Mouse (Mus musculus) kidney, embryonic 16.5 days (tissue): ENCODE data around the gene Ifna2. TPM values are rescaled to one million over a fixed set of nuclear protein-coding genes. Genes with fewer than 3 reads are reported as not detected.
A peak's percentile ranks its signal among the peaks of the same experiment; 100 is the strongest.

Experiments used
- ATAC-seq: fragments of 200-750 bp; cut with Nextera tagmentation; 2 replicates; pipeline ENCODE4 v1.8.0; 2017; ENCODE audit warnings: moderate TSS enrichment; ENCODE audit not compliant: low FRiP score, low TSS enrichment
- H3K27ac ChIP-seq: fragments of 300-500 bp; sonication (generic); 2 replicates; pipeline ENCODE4 v1.5.1; 2014; ENCODE audit warnings: low read length
- H3K27me3 ChIP-seq: fragments of 300-500 bp; sonication (generic); 2 replicates; pipeline ENCODE4 v1.6.1; 2014; ENCODE audit warnings: low read length, control low read depth, mixed read lengths; ENCODE audit not compliant: insufficient read depth
- H3K36me3 ChIP-seq: fragments of 300-500 bp; sonication (generic); 2 replicates; pipeline ENCODE4 v1.6.1; 2014; ENCODE audit warnings: low read length, control low read depth, mixed read lengths; ENCODE audit not compliant: insufficient read depth
- H3K4me1 ChIP-seq: fragments of 300-500 bp; sonication (generic); 2 replicates; pipeline ENCODE4 v1.6.1; 2014; ENCODE audit warnings: low read length, control low read depth, mixed read lengths; ENCODE audit not compliant: insufficient read depth
- H3K4me2 ChIP-seq: fragments of 300-500 bp; sonication (generic); replicated peaks from 2 replicates; pipeline ENCODE4 v1.6.1; 2014; ENCODE audit warnings: low read depth, low read length
- H3K4me3 ChIP-seq: fragments of 300-500 bp; sonication (generic); 2 replicates; pipeline ENCODE4 v1.5.1; 2014; ENCODE audit warnings: mild to moderate bottlenecking, low read length
- H3K9ac ChIP-seq: fragments of 300-500 bp; sonication (generic); replicated peaks from 2 replicates; pipeline ENCODE4 v1.6.1; 2014; ENCODE audit warnings: low read length
- H3K9me3 ChIP-seq: fragments of 300-500 bp; sonication (generic); 2 replicates; pipeline ENCODE4 v1.6.1; 2016; ENCODE audit warnings: low read length, control low read depth
- WGBS: fragments of 180-500 bp; shearing (Covaris S2); extraction: QIAGEN DNeasy Blood & Tissue Kit; methylation state at CpG from one replicate; pipeline ENCODE4 v1.1.7; 2014; 5-methylcytosine and 5-hydroxymethylcytosine counted together
- polyA plus RNA-seq: library from polyadenylated mRNA; unstranded; fragments of >200 nt; fragmentation: Nextera tagmentation; extraction: Ambion mirVana; gene quantifications from 2 replicates; pipeline ENCODE4 v1.2.1, GENCODE M21; 2015

Ifna2 gene
- not detected in 2 replicates for polyA plus RNA-seq

- no peak for ATAC-seq
- Histone ChIP-seq H3K36me3 (no peaks in the 10 kb centered on the region), H3K27ac (no peak within 1 kb of the TSS), H3K4me1 (no peaks in the 10 kb centered on the region), H3K9ac (no peak within 1 kb of the TSS), H3K4me3 (no peak within 1 kb of the TSS), H3K27me3 (no peaks in the 10 kb centered on the region), H3K4me2 (no peak within 1 kb of the TSS), H3K9me3 (no peaks in the 10 kb centered on the region)
- WGBS: 89% methylated on average over 1 of the region's 1 CpGs
These were observed at the start of gene Ifna2 for GRCm38 (mm10) chr4:88683812-88684211. Gene Ifna2 (minus strand): TSS chr4:88683912.

DNA sequence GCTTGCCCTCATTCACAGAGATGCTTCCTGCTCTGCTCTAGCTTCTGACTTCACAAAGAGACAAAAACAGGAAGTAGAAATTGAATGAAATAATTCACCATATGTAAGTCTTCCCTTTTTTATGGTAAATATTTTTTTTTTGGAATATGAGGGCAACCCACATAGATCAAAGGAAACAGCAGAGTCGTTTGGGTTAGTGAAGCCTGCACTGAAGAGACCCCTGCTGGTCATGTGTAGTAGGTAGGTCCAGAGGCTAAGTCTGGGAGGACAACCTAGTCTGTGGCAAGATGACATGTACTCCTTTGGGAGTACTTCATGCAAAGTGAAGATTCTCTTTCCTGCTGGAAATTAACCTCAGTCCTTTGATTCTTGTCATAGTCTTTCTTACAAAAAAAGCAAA, 43.6 kb upstream of the Ifna2 start:
- no peak overlapping the region for H3K4me3 ChIP-seq
- no peaks in the 10 kb centered on the region for H3K27me3 ChIP-seq
- peak; percentile 57; the same call in 1 of the 2 replicates for ATAC-seq
- H3K27ac ChIP-seq: no peak overlapping the region
- no peak overlapping the region for H3K4me2 ChIP-seq
- H3K9ac ChIP-seq: no peak overlapping the region
- WGBS: 0% methylated on average over 1 of the region's 1 CpGs
- no peaks in the 10 kb centered on the region for H3K4me1 ChIP-seq
- H3K9me3 ChIP-seq: no peaks in the 10 kb centered on the region
- no peaks in the 10 kb centered on the region for H3K36me3 ChIP-seq

GRCm38 (mm10) chr4:88726727-88727126, 43.0 kb upstream of the Ifna2 start:
- no peak overlapping the region for H3K4me3 ChIP-seq
- H3K27ac ChIP-seq: no peak overlapping the region
- no peaks in the 10 kb centered on the region for H3K27me3 ChIP-seq
- no peak overlapping the region for H3K4me2 ChIP-seq
- no peaks in the 10 kb centered on the region for H3K4me1 ChIP-seq
- 75% methylated on average over 6 of the region's 6 CpGs for WGBS
- H3K9ac ChIP-seq: no peak overlapping the region
- no peak for ATAC-seq
- H3K9me3 ChIP-seq: no peaks in the 10 kb centered on the region
- H3K36me3 ChIP-seq: no peaks in the 10 kb centered on the region

- Histone ChIP-seq H3K9me3 (no peaks in the 10 kb centered on the region), H3K9ac (no peak overlapping the region), H3K27ac (peak overlapping the region; percentile 88), H3K27me3 (no peaks in the 10 kb centered on the region), H3K4me1 (peaks cover 19% of the 10 kb centered on the region), H3K4me3 (no peak overlapping the region), H3K36me3 (peaks cover 13% of the 10 kb centered on the region), H3K4me2 (peak overlapping the region; percentile 31; the same call in 1 of the 2 replicates)
- WGBS: 44% methylated on average over 8 of the region's 8 CpGs
- no peak for ATAC-seq
These were observed 39.9 kb upstream of the Ifna2 start for GRCm38 (mm10) chr4:88723497-88724090.

DNA sequence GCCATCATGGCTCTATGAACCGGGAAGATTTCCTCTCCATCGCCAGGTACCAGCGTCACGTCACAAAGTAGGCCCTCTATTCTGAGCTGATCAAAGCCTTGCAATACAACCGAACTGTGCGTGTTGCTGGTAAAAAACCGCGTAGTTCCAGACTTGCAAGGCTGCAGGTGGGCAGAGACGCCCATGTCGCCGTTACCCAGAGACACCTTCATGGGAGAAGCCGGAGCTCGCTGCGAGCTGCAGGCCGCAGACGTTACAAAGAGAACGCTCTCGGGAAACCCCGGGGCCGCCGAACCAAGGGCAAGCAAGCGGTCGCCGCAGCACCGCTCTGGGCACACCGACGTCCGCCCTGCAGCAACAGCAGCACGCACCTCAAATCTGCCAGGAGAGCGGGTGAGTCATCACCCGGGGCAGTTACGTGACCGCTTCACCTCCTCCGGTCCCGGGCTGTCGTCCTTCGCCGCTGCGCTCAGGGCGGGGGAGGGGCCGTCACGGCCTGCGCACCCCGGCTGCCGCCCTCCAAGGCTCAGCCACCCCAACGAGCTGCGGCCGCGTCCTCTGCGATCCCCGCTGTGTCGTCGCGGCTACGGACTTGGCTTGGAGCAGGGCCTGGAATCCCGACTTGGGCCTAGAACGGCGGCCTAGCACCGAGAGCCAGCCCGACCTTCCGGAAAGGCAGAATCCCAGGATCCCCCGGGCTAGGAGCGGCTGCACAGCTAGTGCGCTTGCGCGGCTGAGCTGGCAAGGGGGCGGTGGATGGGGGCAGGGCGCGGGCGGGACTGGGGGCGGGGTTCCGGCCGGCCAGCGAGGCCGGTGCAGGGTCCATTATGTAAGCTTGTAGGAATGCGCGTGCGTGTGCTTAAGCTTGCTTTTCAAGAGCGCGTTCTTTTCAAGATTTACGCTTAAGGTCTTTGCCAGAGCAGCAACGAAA, 38.3 kb upstream of the Ifna2 start, which contains the start of the genes Gm26566 and Klhl9:
TSS of gene Gm26566 (plus strand) at position 15 of the 931 bp plus-strand sequence.
TSS of gene Klhl9 (minus strand) at position 675 of the 931 bp plus-strand sequence.
- under 1% methylated on average over 82 of the region's 82 CpGs for WGBS
- H3K4me3 ChIP-seq: peak within 1 kb of the TSS; percentile 90
- H3K36me3 ChIP-seq: peaks cover 16% of the 10 kb centered on the region
- H3K4me1 ChIP-seq: peaks cover 24% of the 10 kb centered on the region
- ATAC-seq: peak; percentile 98
- peak within 1 kb of the TSS; percentile 99 for H3K27ac ChIP-seq
- H3K9me3 ChIP-seq: no peaks in the 10 kb centered on the region
- H3K9ac ChIP-seq: peak within 1 kb of the TSS; percentile 99
- H3K4me2 ChIP-seq: peak within 1 kb of the TSS; percentile 87
- no peaks in the 10 kb centered on the region for H3K27me3 ChIP-seq

DNA sequence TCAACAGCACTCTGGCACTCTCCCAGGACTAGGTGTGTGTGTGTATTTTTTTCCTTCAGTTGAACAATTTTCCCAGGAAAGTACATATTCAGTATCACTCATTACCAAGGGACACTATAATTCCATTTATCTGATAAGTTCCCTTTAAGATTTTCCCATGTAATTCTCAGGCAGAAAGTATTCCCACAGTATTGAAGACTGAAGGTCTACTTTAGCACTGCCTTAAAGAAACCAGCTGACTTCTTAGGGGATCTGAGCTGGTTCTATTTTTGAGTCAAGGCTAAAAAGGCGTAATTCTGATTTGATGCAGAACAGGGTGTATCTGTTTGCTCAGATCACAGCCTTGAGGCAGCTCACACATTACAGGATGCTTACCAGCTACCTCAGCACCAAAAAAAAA, 35.0 kb upstream of the Ifna2 start:
- H3K4me1 ChIP-seq: peaks cover 24% of the 10 kb centered on the region
- H3K4me3 ChIP-seq: peak overlapping the region; percentile 40
- H3K27ac ChIP-seq: no peak overlapping the region
- H3K27me3 ChIP-seq: no peaks in the 10 kb centered on the region
- WGBS: 45% methylated on average over 1 of the region's 1 CpGs
- peak overlapping the region; percentile 58; the same call in 1 of the 2 replicates for H3K9ac ChIP-seq
- peaks cover 32% of the 10 kb centered on the region for H3K36me3 ChIP-seq
- H3K4me2 ChIP-seq: peak overlapping the region; percentile 57
- no peak for ATAC-seq
- no peaks in the 10 kb centered on the region for H3K9me3 ChIP-seq

- Histone ChIP-seq H3K4me3 (no peak overlapping the region), H3K9ac (no peak overlapping the region), H3K27me3 (no peaks in the 10 kb centered on the region), H3K27ac (no peak overlapping the region), H3K9me3 (no peaks in the 10 kb centered on the region), H3K4me1 (peaks cover 12% of the 10 kb centered on the region), H3K4me2 (no peak overlapping the region), H3K36me3 (peaks cover 22% of the 10 kb centered on the region)
- no peak for ATAC-seq
These were observed 31.3 kb upstream of the Ifna2 start for GRCm38 (mm10) chr4:88715059-88715458.

DNA sequence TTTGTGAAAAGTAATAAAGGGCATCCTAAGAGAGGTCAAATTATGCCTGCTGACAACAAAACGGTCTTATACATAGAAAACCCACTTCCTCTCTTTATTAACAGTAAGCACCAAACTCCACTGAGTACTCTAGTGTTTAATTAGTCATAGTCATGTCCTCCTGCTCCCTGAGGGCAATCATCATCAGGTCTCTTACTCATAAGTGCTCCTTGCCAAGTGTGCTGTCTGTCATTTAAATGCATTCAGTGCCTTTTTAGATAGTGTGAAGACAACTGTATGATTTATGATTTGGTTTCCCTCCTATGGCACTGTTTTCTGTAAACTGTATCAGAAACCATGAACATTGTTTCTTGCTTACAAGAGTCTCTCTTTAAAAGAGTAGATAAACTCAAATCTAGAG, 30.6 kb upstream of the Ifna2 start:
- WGBS: 78% methylated on average over 1 of the region's 1 CpGs
- Histone ChIP-seq H3K9me3 (no peaks in the 10 kb centered on the region), H3K9ac (no peak overlapping the region), H3K27ac (no peak overlapping the region), H3K4me3 (no peak overlapping the region), H3K27me3 (no peaks in the 10 kb centered on the region), H3K4me2 (no peak overlapping the region), H3K36me3 (peaks cover 21% of the 10 kb centered on the region), H3K4me1 (peaks cover 10% of the 10 kb centered on the region)
- ATAC-seq: no peak

- H3K27me3 ChIP-seq: no peaks in the 10 kb centered on the region
- no peak for ATAC-seq
- H3K36me3 ChIP-seq: no peaks in the 10 kb centered on the region
- no peak overlapping the region for H3K4me3 ChIP-seq
- H3K4me1 ChIP-seq: no peaks in the 10 kb centered on the region
- no peak overlapping the region for H3K9ac ChIP-seq
- H3K27ac ChIP-seq: no peak overlapping the region
- H3K9me3 ChIP-seq: no peaks in the 10 kb centered on the region
- 81% methylated on average over 1 of the region's 1 CpGs for WGBS
- H3K4me2 ChIP-seq: no peak overlapping the region
These were observed 23.6 kb upstream of the Ifna2 start for GRCm38 (mm10) chr4:88707128-88707826.
